Mouse (Mus musculus) spleen, adult 2 months (tissue): ENCODE measurements around the gene Ezh1.

ENCODE experiments used
- CTCF ChIP-seq: fragments of 200-500 bp; IDR thresholded peaks from 2 replicates; pipeline ENCODE4 v1.5.1; 2011; ENCODE audit warnings: mild to moderate bottlenecking, inconsistent platforms; ENCODE audit not compliant: insufficient read depth, insufficient read length, insufficient replicate concordance; ENCODE audit errors: extremely low read depth
- POLR2A ChIP-seq: fragments of 200-500 bp; IDR thresholded peaks from 2 replicates; pipeline ENCODE4 v1.6.1; 2011; ENCODE audit warnings: low read depth, low read length, inconsistent platforms

- no peak for TF ChIP-seq CTCF
- no peak for TF ChIP-seq POLR2A
These were observed 64.0 kb downstream of the Ezh1 start for GRCm38 (mm10) chr11:101162301-101162700.
